Mouse (Mus musculus): ENCODE results near the gene Ehd4.

Gene Ehd4

GRCm38 (mm10) chr2:120108077-120108476 lies 46.3 kb downstream of the Ehd4 start:
- DNase-seq (ENCODE audit: low read depth, low spot score): no peak

GRCm38 (mm10) chr2:120107446-120107845 lies 47.0 kb downstream of the Ehd4 start:
- DNase-seq (ENCODE audit: low read depth, low spot score): no peak

GRCm38 (mm10) chr2:120106397-120106973 lies 47.9 kb downstream of the Ehd4 start:
- no peak for DNase-seq (ENCODE audit: low read depth, low spot score)

GRCm38 (mm10) chr2:120105861-120106260 lies 48.5 kb downstream of the Ehd4 start:
- DNase-seq (ENCODE audit: low read depth, low spot score): no peak

- DNase-seq (ENCODE audit: low read depth, low spot score): no peak
Measured at GRCm38 (mm10) chr2:120102881-120103280, 51.5 kb downstream of the Ehd4 start.

GRCm38 (mm10) chr2:120102450-120102849 lies 52.0 kb downstream of the Ehd4 start:
- DNase-seq (ENCODE audit: low read depth, low spot score): no peak

GRCm38 (mm10) chr2:120101961-120102360 lies 52.4 kb downstream of the Ehd4 start:
- no peak for DNase-seq (ENCODE audit: low read depth, low spot score)

GRCm38 (mm10) chr2:120099886-120100285 lies 54.5 kb downstream of the Ehd4 start:
- no peak for DNase-seq (ENCODE audit: low read depth, low spot score)

- DNase-seq (ENCODE audit: low read depth, low spot score): no peak
Measured at GRCm38 (mm10) chr2:120099263-120099662, 55.1 kb downstream of the Ehd4 start.

- DNase-seq (ENCODE audit: low read depth, low spot score): no peak
Measured at GRCm38 (mm10) chr2:120098781-120099202, 55.6 kb downstream of the Ehd4 start.

- no peak for DNase-seq (ENCODE audit: low read depth, low spot score)
Measured at GRCm38 (mm10) chr2:120097868-120098267, 56.5 kb downstream of the Ehd4 start.

GRCm38 (mm10) chr2:120096711-120097110 lies 57.7 kb downstream of the Ehd4 start:
- no peak for DNase-seq (ENCODE audit: low read depth, low spot score)

GRCm38 (mm10) chr2:120096191-120096590 lies 58.2 kb downstream of the Ehd4 start:
- no peak for DNase-seq (ENCODE audit: low read depth, low spot score)

- no peak for DNase-seq (ENCODE audit: low read depth, low spot score)
Measured at GRCm38 (mm10) chr2:120095171-120095570, 59.2 kb downstream of the Ehd4 start.

- peak; percentile 59 for DNase-seq (ENCODE audit: low read depth, low spot score)
Measured at GRCm38 (mm10) chr2:120093671-120094430, 60.6 kb downstream of the Ehd4 start.

GRCm38 (mm10) chr2:120090979-120091378 lies 63.4 kb downstream of the Ehd4 start:
- no peak for DNase-seq (ENCODE audit: low read depth, low spot score)

- no peak for DNase-seq (ENCODE audit: low read depth, low spot score)
Measured at GRCm38 (mm10) chr2:120087897-120088296, 66.5 kb downstream of the Ehd4 start.

- no peak for DNase-seq (ENCODE audit: low read depth, low spot score)
Measured at GRCm38 (mm10) chr2:120087391-120087790, 67.0 kb downstream of the Ehd4 start.

- DNase-seq (ENCODE audit: low read depth, low spot score): no peak
Measured at GRCm38 (mm10) chr2:120086038-120086437, 68.4 kb downstream of the Ehd4 start.

- DNase-seq (ENCODE audit: low read depth, low spot score): no peak
Measured at GRCm38 (mm10) chr2:120084593-120085361, 69.6 kb downstream of the Ehd4 start.

GRCm38 (mm10) chr2:120082416-120082815 lies 72.0 kb downstream of the Ehd4 start:
- DNase-seq (ENCODE audit: low read depth, low spot score): no peak

GRCm38 (mm10) chr2:120076076-120076705 lies 78.2 kb downstream of the Ehd4 start:
- peak; percentile 50 for DNase-seq (ENCODE audit: low read depth, low spot score)
